Mouse (Mus musculus): ENCODE measurements at regions not wholly inside any gene's neighbourhood (a gene's known extent, or its start where the extent isn't known, plus 50 kb on each side); places are given as distances from the start of the nearest gene placed in this dataset.

- DNase-seq (ENCODE audit: extremely low read depth, insufficient read length, low spot score), result no peak
These were observed 149.1 kb upstream of the Cdh4 start for GRCm38 (mm10) chr2:179293114-179293513.

- DNase-seq (ENCODE audit: extremely low read depth, insufficient read length, low spot score), result no peak
These were observed 145.2 kb upstream of the Cdh4 start for GRCm38 (mm10) chr2:179297057-179297456.

GRCm38 (mm10) chr2:179303765-179304164, 138.5 kb upstream of the Cdh4 start:
- no peak for DNase-seq (ENCODE audit: extremely low read depth, insufficient read length, low spot score)

DNA sequence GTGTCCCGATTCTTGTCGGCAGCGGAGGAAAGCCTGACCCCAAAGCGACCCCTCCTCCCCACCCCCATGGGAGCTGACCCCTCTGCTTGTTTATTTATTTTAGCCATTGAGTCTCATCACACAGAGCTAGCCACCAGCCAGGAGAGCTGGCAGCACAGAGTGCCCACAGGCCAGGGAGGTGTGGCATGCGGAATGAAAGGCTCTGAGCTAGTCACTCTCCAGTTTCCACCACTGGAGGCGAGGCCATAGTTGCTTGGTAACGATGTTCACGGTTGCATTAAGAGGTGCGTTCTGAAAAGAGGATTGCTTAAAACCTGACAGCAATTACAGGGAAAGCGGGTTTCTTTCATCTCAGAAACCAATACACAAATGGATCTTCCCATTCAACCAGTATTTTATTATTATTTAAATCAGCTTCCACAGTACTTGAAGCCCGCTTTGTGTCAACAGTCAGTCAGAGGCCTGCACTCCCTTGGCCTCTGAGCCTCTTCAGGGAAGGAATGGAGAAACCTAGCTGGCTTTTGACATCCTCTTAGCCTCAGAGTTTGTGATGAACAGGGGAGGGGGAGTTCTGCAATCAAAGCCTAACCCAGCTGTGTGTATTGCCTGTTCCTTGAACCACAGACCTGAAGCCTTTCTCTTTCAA, 134.8 kb upstream of the Cdh4 start:
- no peak for DNase-seq (ENCODE audit: extremely low read depth, insufficient read length, low spot score)

GRCm38 (mm10) chr2:179307932-179308303, 134.3 kb upstream of the Cdh4 start:
- no peak for DNase-seq (ENCODE audit: extremely low read depth, insufficient read length, low spot score)

GRCm38 (mm10) chr2:179318046-179318445, 124.2 kb upstream of the Cdh4 start:
- DNase-seq (ENCODE audit: extremely low read depth, insufficient read length, low spot score), result no peak

- no peak for DNase-seq (ENCODE audit: extremely low read depth, insufficient read length, low spot score)
These were observed 117.0 kb upstream of the Cdh4 start for GRCm38 (mm10) chr2:179325242-179325641.

DNA sequence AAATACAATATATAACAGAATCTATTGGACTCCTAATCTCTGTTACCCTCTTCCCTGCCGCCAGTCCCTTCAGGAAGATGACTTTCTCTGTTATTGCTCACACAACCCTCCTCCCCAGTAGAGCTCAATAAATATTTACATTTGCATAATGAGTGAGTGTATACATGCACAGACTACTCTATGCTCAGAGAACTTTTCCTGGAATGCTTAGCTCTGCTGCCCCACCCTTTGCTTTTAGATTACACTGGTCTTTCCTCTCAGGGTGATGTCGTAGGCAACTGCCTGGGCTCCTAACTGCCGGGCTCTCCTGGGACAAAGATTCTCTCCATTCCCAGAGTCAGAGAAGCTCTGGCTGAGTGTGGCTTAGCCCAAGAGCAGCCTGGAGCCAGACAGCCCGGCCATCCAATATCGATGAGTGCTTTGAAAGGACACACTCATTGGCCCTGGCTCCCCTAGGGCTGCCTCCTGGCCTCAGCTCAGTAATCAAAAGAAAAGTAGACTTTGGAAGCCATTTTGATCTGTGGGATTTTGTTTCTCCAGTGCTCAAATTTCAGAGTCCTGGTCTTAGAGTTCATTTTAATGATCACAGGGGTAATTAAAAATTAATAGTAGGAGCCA, 109.2 kb upstream of the Cdh4 start:
- DNase-seq (ENCODE audit: extremely low read depth, insufficient read length, low spot score), result no peak

GRCm38 (mm10) chr2:179333587-179333986, 108.6 kb upstream of the Cdh4 start:
- no peak for DNase-seq (ENCODE audit: extremely low read depth, insufficient read length, low spot score)

DNA sequence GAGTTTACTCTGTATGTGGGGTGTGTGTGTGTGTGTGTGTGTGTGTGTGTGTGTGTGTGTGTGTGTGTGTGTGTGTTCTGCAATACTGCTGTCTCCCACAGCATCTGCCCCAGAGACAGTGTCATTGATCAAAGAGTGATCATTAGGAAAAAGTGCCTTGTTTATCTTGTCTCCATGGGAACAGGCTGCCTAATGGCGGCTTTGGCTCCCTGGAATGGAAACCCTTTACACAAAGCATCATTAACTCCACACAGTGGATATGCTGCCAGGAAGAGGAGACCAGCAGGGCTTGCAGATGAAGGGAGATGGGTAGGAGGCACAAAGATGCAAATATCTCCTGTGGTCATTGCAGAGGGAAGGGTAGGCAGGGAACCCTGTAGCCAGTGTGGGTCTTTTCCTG, 106.0 kb upstream of the Cdh4 start:
- no peak for DNase-seq (ENCODE audit: extremely low read depth, insufficient read length, low spot score)

GRCm38 (mm10) chr2:179352676-179353075, 89.6 kb upstream of the Cdh4 start:
- DNase-seq (ENCODE audit: extremely low read depth, insufficient read length, low spot score), result no peak

GRCm38 (mm10) chr2:179354866-179355265, 87.4 kb upstream of the Cdh4 start:
- no peak for DNase-seq (ENCODE audit: extremely low read depth, insufficient read length, low spot score)

DNA sequence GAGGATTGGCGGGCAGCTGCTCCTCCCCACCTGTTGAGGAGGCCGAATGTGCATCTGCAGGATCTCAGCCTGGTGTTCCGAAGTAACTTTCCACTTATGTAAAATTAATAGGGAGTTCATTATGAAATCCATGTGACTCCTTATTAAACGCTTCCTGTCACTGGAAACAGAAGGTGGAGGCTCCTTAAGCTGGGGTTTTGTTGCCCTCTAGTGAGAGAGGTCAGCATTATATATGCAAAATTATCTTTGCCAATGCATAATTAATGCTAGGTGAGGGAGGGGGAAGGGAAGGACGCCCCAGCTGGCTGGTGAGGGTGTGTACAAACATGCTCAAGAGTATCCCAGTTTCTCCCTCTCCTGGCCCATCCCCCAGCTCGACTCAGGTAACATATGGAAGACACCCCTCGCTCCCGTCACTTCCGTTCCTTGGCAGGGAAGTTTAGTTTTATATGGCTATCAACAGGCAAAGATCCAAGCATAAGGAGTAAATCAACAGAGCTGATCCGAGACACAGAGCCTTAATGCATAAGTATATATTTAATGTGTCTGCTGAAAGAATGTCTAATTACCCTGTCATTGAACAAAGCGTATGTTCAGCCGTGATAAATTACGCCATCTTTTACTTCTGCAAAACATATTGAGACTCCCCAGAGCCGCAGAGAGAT, 71.2 kb upstream of the Cdh4 start:
- no peak for DNase-seq (ENCODE audit: extremely low read depth, insufficient read length, low spot score)

- DNase-seq (ENCODE audit: extremely low read depth, insufficient read length, low spot score), result no peak
These were observed 70.7 kb upstream of the Cdh4 start for GRCm38 (mm10) chr2:179371553-179371952.

GRCm38 (mm10) chr2:179379691-179380443, 62.4 kb upstream of the Cdh4 start:
- DNase-seq (ENCODE audit: extremely low read depth, insufficient read length, low spot score), result no peak

DNA sequence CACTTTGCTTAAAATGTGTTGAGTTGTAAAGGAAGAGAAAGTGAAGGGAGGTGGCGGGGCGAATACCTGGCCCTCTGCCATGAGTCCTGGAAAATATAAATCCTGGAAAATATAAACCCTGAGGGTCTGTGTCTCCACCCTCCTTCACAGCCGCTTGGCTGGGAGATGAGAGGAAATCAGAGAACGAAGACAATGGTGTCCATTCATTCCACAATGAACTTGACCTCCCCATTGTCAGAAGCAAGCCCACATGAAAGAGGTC, 61.9 kb upstream of the Cdh4 start:
- DNase-seq (ENCODE audit: extremely low read depth, insufficient read length, low spot score), result no peak

GRCm38 (mm10) chr2:179381916-179382315, 60.3 kb upstream of the Cdh4 start:
- no peak for DNase-seq (ENCODE audit: extremely low read depth, insufficient read length, low spot score)

- DNase-seq (ENCODE audit: extremely low read depth, insufficient read length, low spot score), result no peak
These were observed 59.6 kb upstream of the Cdh4 start for GRCm38 (mm10) chr2:179382594-179382993.

GRCm38 (mm10) chr2:179386871-179387270, 55.4 kb upstream of the Cdh4 start:
- DNase-seq (ENCODE audit: extremely low read depth, insufficient read length, low spot score), result no peak

DNA sequence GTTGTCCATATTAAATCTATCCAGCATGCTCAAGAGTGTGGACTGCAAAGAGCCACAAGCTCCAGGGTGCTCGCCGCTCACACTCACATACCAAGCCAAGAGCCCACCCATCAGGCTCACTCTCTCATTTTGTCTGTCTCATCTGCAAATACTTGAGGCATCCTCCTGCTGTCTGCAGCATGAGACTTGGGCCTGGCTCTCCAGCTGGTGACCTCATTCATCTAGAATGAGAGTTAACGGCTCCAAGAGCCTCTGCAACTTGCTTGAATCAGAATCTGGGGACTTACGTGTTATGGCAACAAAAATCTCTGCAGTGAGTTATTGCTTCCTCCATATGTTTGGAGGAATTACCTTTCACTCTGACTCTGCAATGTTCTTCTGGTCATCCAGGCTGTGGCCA, 51.7 kb upstream of the Cdh4 start:
- no peak for DNase-seq (ENCODE audit: extremely low read depth, insufficient read length, low spot score)

GRCm38 (mm10) chr2:179390924-179391461, 51.2 kb upstream of the Cdh4 start:
- no peak for DNase-seq (ENCODE audit: extremely low read depth, insufficient read length, low spot score)
